Mouse (Mus musculus) erythroblast, embryonic 14.5 days (primary cell): Measurements from ENCODE around the gene Stoml1. TPM values are rescaled to one million over a fixed set of nuclear protein-coding genes. Genes with fewer than 3 reads are reported as not detected.

Experiments
- H3K27me3 ChIP-seq: 2 replicates; pipeline ENCODE4 v1.6.1; 2012; ENCODE audit warnings: inconsistent platforms; ENCODE audit not compliant: control insufficient read depth
- H3K36me3 ChIP-seq: 2 replicates; pipeline ENCODE4 v1.6.1; 2012; ENCODE audit warnings: mild to moderate bottlenecking, inconsistent platforms; ENCODE audit not compliant: control insufficient read depth
- H3K4me1 ChIP-seq: 2 replicates; pipeline ENCODE4 v1.6.1; 2012; ENCODE audit warnings: inconsistent platforms; ENCODE audit not compliant: control insufficient read depth
- H3K4me3 ChIP-seq: replicated peaks from 2 replicates; pipeline ENCODE3; 2012; ENCODE audit warnings: moderate library complexity, mild to moderate bottlenecking, inconsistent platforms
- H3K9me3 ChIP-seq: 2 replicates; pipeline ENCODE4 v1.6.1; 2012; ENCODE audit warnings: low read length, inconsistent platforms, mixed read lengths; ENCODE audit not compliant: control insufficient read depth
- GATA1 ChIP-seq: IDR thresholded peaks from 2 replicates; pipeline ENCODE4 v1.6.1; 2012; ENCODE audit warnings: low read length, inconsistent platforms, mixed read lengths
- TAL1 ChIP-seq: IDR thresholded peaks from 3 replicates; pipeline ENCODE4 v1.6.1; 2012; ENCODE audit warnings: low read length, inconsistent platforms, mixed read lengths
- polyA plus RNA-seq: library from polyadenylated mRNA; stranded (reverse); fragments of >175 nt; gene quantifications from 2 replicates; pipeline ENCODE4 v1.2.3, GENCODE M21; 2012

The Stoml1 gene
- polyA plus RNA-seq, 1 experiment, result not detected

DNA sequence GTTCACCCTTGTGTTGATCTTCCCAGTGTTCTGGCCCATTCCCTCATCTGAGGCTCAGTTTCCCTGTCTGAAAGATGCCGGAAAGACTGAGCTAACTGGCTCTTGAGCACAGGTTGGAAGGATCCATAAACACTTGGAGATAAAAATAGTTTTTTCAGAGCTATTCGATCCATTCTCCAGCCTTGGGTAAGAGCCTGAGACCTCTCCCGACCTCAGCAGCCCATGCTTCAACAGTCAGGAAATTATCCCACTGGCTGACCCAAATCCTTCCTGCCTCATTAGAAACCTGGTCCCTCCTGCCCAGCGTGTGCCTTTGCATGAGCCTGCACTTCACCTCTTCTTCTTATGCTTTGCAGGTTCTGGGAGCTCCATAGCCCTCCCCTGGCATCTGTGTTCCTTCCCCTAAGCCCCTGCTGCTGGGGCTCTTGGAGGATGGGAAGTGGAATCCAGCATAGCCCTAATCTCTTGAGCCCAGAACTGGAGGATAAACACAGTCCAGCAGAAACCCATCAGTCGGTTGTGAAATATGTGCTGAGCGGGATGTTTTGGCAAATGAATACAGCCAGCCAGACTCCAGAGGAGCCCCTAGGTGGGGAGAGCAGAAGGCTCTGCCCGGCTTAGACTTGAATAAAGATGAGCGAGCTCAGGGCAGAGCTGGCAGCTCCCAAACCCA, 50.8 kb downstream of the Stoml1 start:
- H3K4me3 ChIP-seq, result no peak overlapping the region
- TF ChIP-seq GATA1 (no peak), TAL1 (no peak)
- H3K27me3 ChIP-seq, result no peaks in the 10 kb centered on the region
- no peaks in the 10 kb centered on the region for H3K4me1 ChIP-seq
- no peaks in the 10 kb centered on the region for H3K9me3 ChIP-seq
- H3K36me3 ChIP-seq, result no peaks in the 10 kb centered on the region

DNA sequence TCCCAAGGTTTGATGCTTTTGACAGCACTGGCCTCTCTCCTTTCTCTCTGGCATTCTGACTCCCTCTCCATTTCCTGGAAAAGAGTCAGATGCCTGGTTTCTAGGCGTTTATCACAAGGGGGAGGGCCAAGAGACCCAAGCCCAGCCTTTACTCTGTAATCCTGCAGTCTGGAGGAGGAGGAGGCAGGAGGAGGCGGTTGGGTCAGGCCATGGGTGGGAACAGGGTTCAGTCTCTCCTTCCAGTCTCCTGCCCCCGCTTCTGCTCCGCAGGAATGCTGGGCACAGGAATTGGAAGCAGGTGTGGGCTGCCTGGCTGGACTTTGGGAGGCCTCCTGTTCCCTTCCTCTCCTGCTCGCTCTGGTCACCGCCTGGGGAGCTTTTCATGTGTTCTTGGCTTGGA, 52.7 kb downstream of the Stoml1 start:
- TF ChIP-seq GATA1, result no peak
- TF ChIP-seq TAL1, result no peak
- Histone ChIP-seq H3K36me3 (no peaks in the 10 kb centered on the region), H3K4me3 (no peak overlapping the region), H3K27me3 (peaks cover 6% of the 10 kb centered on the region), H3K9me3 (no peaks in the 10 kb centered on the region), H3K4me1 (no peaks in the 10 kb centered on the region)

- Histone ChIP-seq H3K4me1 (no peaks in the 10 kb centered on the region), H3K9me3 (no peaks in the 10 kb centered on the region), H3K4me3 (no peak overlapping the region), H3K27me3 (peaks cover 29% of the 10 kb centered on the region), H3K36me3 (no peaks in the 10 kb centered on the region)
- TF ChIP-seq GATA1 (no peak), TAL1 (no peak)
Observed at GRCm38 (mm10) chr9:58308395-58308794, 55.4 kb downstream of the Stoml1 start.

- no peaks in the 10 kb centered on the region for H3K4me1 ChIP-seq
- TF ChIP-seq GATA1, result no peak
- no peak for TF ChIP-seq TAL1
- H3K9me3 ChIP-seq, result no peaks in the 10 kb centered on the region
- no peaks in the 10 kb centered on the region for H3K36me3 ChIP-seq
- H3K27me3 ChIP-seq, result peaks cover 39% of the 10 kb centered on the region
- H3K4me3 ChIP-seq, result no peak overlapping the region
Observed at GRCm38 (mm10) chr9:58310043-58310660, 57.2 kb downstream of the Stoml1 start.

- Histone ChIP-seq H3K4me1 (no peaks in the 10 kb centered on the region), H3K4me3 (no peak overlapping the region), H3K36me3 (no peaks in the 10 kb centered on the region), H3K27me3 (peaks cover 39% of the 10 kb centered on the region), H3K9me3 (no peaks in the 10 kb centered on the region)
- TF ChIP-seq TAL1, result no peak
- no peak for TF ChIP-seq GATA1
Observed at GRCm38 (mm10) chr9:58311191-58311910, 58.4 kb downstream of the Stoml1 start.

Other genes starting within 250 kb of the Stoml1 start
- gene Cyp11a1, start 246.8 kb upstream of the Stoml1 start, polyA plus RNA-seq, result 0.04 and 0.09 TPM in 2 replicates
- not detected in 2 replicates for gene Stra6, start 189.4 kb upstream of the Stoml1 start, polyA plus RNA-seq
- not detected in 2 replicates for gene Ccdc33, start 134.3 kb upstream of the Stoml1 start, polyA plus RNA-seq
- gene Islr, start 48.9 kb upstream of the Stoml1 start, polyA plus RNA-seq, result not detected in 2 replicates
- gene Islr2, start 48.8 kb upstream of the Stoml1 start, polyA plus RNA-seq, result not detected in 2 replicates
- gene Pml, start 3.4 kb upstream of the Stoml1 start, polyA plus RNA-seq, result 6.8 and 10.8 TPM in 2 replicates
- gene Loxl1, start 60.0 kb downstream of the Stoml1 start, polyA plus RNA-seq, result 0.01 TPM in 1 of 2 replicates, not detected in the other
- not detected in 2 replicates for gene Tbc1d21, start 117.3 kb downstream of the Stoml1 start, polyA plus RNA-seq
- gene Insyn1, start 235.4 kb downstream of the Stoml1 start, polyA plus RNA-seq, result not detected in 2 replicates